Mouse (Mus musculus): ENCODE results near the gene Kat6b. TPM values are rescaled to one million over a fixed set of nuclear protein-coding genes. Genes with fewer than 3 reads are reported as not detected.
"Not testable (repeated sequence)": the region's sequence is repeated elsewhere in the genome, so short reads cannot be mapped to it uniquely, and the experiment has no call there.

Kat6b gene
- polyA plus RNA-seq, 1 experiment from 2014 or later = 18.5 TPM

DNA sequence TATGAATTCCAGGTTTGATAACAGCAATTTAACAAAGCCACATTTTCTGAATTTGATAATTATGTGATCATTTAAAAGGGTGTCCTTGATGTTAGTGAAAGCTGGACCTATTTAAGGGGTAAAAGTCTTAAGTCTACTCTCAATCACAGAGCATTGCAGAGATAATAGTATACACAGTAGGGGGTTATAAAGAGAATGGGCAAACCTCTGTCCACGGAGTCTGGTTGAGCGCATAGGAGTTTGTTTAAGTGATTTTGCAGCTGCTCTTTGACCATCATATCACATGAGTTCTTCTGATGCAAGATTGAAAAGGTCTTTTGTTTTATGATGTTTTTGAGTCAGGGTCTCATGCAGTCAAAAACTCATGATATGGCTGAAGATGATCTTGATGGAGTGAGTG is 3.0 kb downstream of the Kat6b start:
- H3K4me2 ChIP-seq (ENCODE audit: low read length) = no peak overlapping the region
- H3K9me3 ChIP-seq (ENCODE audit: control insufficient read depth, low read length) = no peaks in the 10 kb centered on the region
- 83% methylated on average over 2 of the region's 2 CpGs for WGBS
- H3K36me3 ChIP-seq (ENCODE audit: control insufficient read depth, insufficient read depth, low read length) = no peaks in the 10 kb centered on the region
- no peak overlapping the region for H3K9ac ChIP-seq (ENCODE audit: low read length)
- H3K4me1 ChIP-seq (ENCODE audit: control insufficient read depth in 2 of 2, insufficient read depth in 2 of 2, low read length in 2 of 2) = no peaks in the 10 kb centered on the region
- no peaks in the 10 kb centered on the region for H3K27me3 ChIP-seq (ENCODE audit: control insufficient read depth, insufficient read depth, low read length)
- H3K4me3 ChIP-seq (ENCODE audit: control insufficient read depth in 1 of 2, insufficient read depth in 1 of 2, low read depth in 1 of 2, low read length in 2 of 2) = no peak overlapping the region
- no peak for ATAC-seq (ENCODE audit: insufficient number of reproducible peaks, insufficient read depth, low FRiP score, low read depth)
- H3K27ac ChIP-seq (replicated peaks in 1 of 2; ENCODE audit: control insufficient read depth in 1 of 2, insufficient read depth in 1 of 2, low read depth in 2 of 2, low read length in 2 of 2) = no peak overlapping the region

DNA sequence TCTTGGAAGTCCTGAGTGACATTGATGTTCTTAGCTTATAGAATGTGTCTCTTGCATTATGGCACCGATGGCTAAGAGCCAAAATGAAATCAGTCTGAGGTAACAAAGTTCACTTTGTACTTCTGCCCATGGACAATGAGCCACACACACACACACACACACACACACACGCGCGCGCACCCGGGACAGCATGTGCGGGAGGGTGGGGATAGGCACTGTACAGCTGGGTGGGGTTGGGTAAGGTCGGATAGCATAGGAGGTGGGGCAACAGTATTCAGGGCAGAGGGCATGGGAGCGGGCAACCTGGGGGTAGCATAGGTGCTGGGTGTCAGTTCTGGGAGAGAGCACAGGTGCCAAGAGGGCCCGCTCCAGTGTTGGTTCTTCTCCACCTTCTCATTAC is 3.5 kb downstream of the Kat6b start:
- 92% methylated on average over 10 of the region's 10 CpGs for WGBS
- no peak overlapping the region for H3K27ac ChIP-seq (replicated peaks in 1 of 2; ENCODE audit: control insufficient read depth in 1 of 2, insufficient read depth in 1 of 2, low read depth in 2 of 2, low read length in 2 of 2)
- no peaks in the 10 kb centered on the region for H3K4me1 ChIP-seq (ENCODE audit: control insufficient read depth in 2 of 2, insufficient read depth in 2 of 2, low read length in 2 of 2)
- H3K9ac ChIP-seq (ENCODE audit: low read length) = no peak overlapping the region
- no peak overlapping the region for H3K4me3 ChIP-seq (ENCODE audit: control insufficient read depth in 1 of 2, insufficient read depth in 1 of 2, low read depth in 1 of 2, low read length in 2 of 2)
- H3K27me3 ChIP-seq (ENCODE audit: control insufficient read depth, insufficient read depth, low read length) = no peaks in the 10 kb centered on the region
- no peak overlapping the region for H3K4me2 ChIP-seq (ENCODE audit: low read length)
- ATAC-seq (ENCODE audit: insufficient number of reproducible peaks, insufficient read depth, low FRiP score, low read depth) = no peak
- H3K9me3 ChIP-seq (ENCODE audit: control insufficient read depth, low read length) = no peaks in the 10 kb centered on the region
- H3K36me3 ChIP-seq (ENCODE audit: control insufficient read depth, insufficient read depth, low read length) = no peaks in the 10 kb centered on the region

DNA sequence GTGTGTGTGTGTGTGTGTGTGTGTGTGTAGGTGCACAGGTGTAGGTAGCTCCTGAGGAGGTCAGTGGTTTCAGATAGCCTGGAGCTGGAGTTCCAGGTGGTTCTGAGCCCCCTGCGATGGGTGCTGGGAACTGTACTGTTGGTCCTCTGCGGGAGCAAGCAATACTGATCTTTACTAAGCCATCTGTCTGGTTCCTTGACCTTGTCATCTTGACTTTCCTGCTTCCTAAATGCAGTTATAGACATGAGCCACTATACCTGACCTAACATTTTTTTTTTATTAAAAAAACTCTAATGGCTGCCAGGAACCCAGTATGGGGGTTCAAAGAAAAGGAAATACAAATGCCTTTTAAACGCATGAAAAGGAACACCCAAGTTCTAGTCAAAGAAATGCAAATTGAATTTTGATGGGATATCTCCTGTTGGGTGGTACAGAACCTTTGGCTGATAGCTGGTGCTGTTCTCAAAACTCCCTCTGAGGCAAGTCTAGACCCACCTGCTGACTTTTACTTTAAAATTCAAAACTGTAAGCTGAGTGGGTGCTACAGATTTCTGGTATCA is 4.8 kb downstream of the Kat6b start:
- Histone ChIP-seq H3K27me3 (ENCODE audit: control insufficient read depth, insufficient read depth, low read length) (no peaks in the 10 kb centered on the region), H3K4me2 (ENCODE audit: low read length) (no peak overlapping the region), H3K27ac (replicated peaks in 1 of 2; ENCODE audit: control insufficient read depth in 1 of 2, insufficient read depth in 1 of 2, low read depth in 2 of 2, low read length in 2 of 2) (no peak overlapping the region), H3K9ac (ENCODE audit: low read length) (no peak overlapping the region), H3K4me1 (ENCODE audit: control insufficient read depth in 2 of 2, insufficient read depth in 2 of 2, low read length in 2 of 2) (peaks cover 0 to 3% of the 10 kb centered on the region in 2 experiments; a peak in 1 of 4 replicates), H3K9me3 (ENCODE audit: control insufficient read depth, low read length) (no peaks in the 10 kb centered on the region), H3K36me3 (ENCODE audit: control insufficient read depth, insufficient read depth, low read length) (no peaks in the 10 kb centered on the region), H3K4me3 (ENCODE audit: control insufficient read depth in 1 of 2, insufficient read depth in 1 of 2, low read depth in 1 of 2, low read length in 2 of 2) (no peak overlapping the region)
- 90% methylated on average over 3 of the region's 3 CpGs for WGBS
- ATAC-seq (ENCODE audit: insufficient number of reproducible peaks, insufficient read depth, low FRiP score, low read depth) = no peak

DNA sequence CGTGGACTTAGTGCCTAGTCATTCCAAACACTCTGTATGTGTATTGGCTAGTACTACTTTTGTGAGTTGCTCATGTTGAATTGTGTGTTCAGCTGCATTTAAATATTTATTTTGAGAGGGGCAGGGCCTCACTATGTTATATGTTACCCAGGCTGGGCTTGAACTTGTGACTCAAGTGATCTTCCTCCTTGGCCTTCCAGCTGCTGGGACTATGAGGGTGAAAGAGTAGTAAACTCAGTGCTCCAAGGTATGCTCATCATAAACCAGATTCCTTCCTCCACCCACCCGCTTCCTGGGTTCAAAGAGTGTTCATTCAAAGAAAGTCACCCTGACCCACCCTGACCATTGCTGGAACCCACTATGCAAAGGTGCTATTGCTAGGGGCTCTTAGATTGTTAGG is 5.9 kb downstream of the Kat6b start:
- not testable (repeated sequence) for H3K4me1 ChIP-seq (ENCODE audit: control insufficient read depth in 2 of 2, insufficient read depth in 2 of 2, low read length in 2 of 2); H3K9me3 ChIP-seq (ENCODE audit: control insufficient read depth, low read length); H3K36me3 ChIP-seq (ENCODE audit: control insufficient read depth, insufficient read depth, low read length); H3K27ac ChIP-seq (replicated peaks in 1 of 2; ENCODE audit: control insufficient read depth in 1 of 2, insufficient read depth in 1 of 2, low read depth in 2 of 2, low read length in 2 of 2); H3K27me3 ChIP-seq (ENCODE audit: control insufficient read depth, insufficient read depth, low read length); H3K4me3 ChIP-seq (ENCODE audit: control insufficient read depth in 1 of 2, insufficient read depth in 1 of 2, low read depth in 1 of 2, low read length in 2 of 2); H3K4me2 ChIP-seq (ENCODE audit: low read length); ATAC-seq (ENCODE audit: insufficient number of reproducible peaks, insufficient read depth, low FRiP score, low read depth); H3K9ac ChIP-seq (ENCODE audit: low read length)
- WGBS = 98% methylated on average over 2 of the region's 2 CpGs

DNA sequence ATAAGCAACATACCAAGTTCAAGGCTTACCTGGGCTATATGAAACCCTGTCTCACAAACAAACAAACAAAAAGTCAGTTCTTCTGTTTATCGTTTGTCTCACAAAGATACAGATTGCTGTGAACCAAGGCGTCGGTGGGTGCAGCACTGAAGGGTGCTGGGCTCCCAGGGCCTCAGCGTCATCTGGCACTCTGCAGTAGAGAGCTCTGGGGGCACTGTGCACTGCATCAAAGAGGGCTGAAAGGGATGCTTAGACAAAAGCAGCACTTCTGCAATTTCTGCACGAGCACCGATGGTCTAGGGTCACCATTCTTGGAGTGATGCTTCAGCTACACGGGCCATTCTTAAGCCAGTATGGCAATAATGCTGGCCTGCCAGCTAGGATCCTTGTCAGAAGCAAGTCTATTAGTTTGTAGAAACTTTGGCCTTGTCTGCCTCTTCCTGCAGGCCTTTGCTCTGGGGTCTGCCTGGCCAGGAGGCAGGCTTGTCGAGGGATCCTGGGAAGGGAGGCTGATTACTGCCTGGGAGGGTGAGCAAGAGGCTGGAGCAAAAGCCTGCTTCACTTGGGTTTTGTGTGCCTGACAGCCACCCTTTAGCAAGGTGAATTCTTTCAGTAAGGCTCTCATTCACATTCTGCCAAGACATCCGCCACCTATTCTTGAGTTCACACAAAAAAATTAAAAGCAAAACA is 7.3 kb downstream of the Kat6b start:
- not testable (repeated sequence) for H3K4me3 ChIP-seq (ENCODE audit: control insufficient read depth in 1 of 2, insufficient read depth in 1 of 2, low read depth in 1 of 2, low read length in 2 of 2); H3K9ac ChIP-seq (ENCODE audit: low read length); ATAC-seq (ENCODE audit: insufficient number of reproducible peaks, insufficient read depth, low FRiP score, low read depth); H3K27me3 ChIP-seq (ENCODE audit: control insufficient read depth, insufficient read depth, low read length); H3K27ac ChIP-seq (replicated peaks in 1 of 2; ENCODE audit: control insufficient read depth in 1 of 2, insufficient read depth in 1 of 2, low read depth in 2 of 2, low read length in 2 of 2); H3K4me2 ChIP-seq (ENCODE audit: low read length); H3K4me1 ChIP-seq (ENCODE audit: control insufficient read depth in 2 of 2, insufficient read depth in 2 of 2, low read length in 2 of 2); H3K36me3 ChIP-seq (ENCODE audit: control insufficient read depth, insufficient read depth, low read length); H3K9me3 ChIP-seq (ENCODE audit: control insufficient read depth, low read length)
- 83% methylated on average over 8 of the region's 9 CpGs for WGBS

GRCm38 (mm10) chr14:21489116-21489485 is 7.9 kb downstream of the Kat6b start:
- H3K4me2 ChIP-seq (ENCODE audit: low read length) = no peak overlapping the region
- no peak overlapping the region for H3K27ac ChIP-seq (replicated peaks in 1 of 2; ENCODE audit: control insufficient read depth in 1 of 2, insufficient read depth in 1 of 2, low read depth in 2 of 2, low read length in 2 of 2)
- no peaks in the 10 kb centered on the region for H3K36me3 ChIP-seq (ENCODE audit: control insufficient read depth, insufficient read depth, low read length)
- H3K9ac ChIP-seq (ENCODE audit: low read length) = no peak overlapping the region
- H3K4me1 ChIP-seq (ENCODE audit: control insufficient read depth in 2 of 2, insufficient read depth in 2 of 2, low read length in 2 of 2) = peaks cover 0 to 3% of the 10 kb centered on the region in 2 experiments; a peak in 1 of 4 replicates
- no peak overlapping the region for H3K4me3 ChIP-seq (ENCODE audit: control insufficient read depth in 1 of 2, insufficient read depth in 1 of 2, low read depth in 1 of 2, low read length in 2 of 2)
- H3K27me3 ChIP-seq (ENCODE audit: control insufficient read depth, insufficient read depth, low read length) = no peaks in the 10 kb centered on the region
- 82% methylated on average over 3 of the region's 3 CpGs for WGBS
- no peak for ATAC-seq (ENCODE audit: insufficient number of reproducible peaks, insufficient read depth, low FRiP score, low read depth)
- H3K9me3 ChIP-seq (ENCODE audit: control insufficient read depth, low read length) = no peaks in the 10 kb centered on the region

GRCm38 (mm10) chr14:21490141-21490540 is 8.9 kb downstream of the Kat6b start:
- ATAC-seq (ENCODE audit: insufficient number of reproducible peaks, insufficient read depth, low FRiP score, low read depth) = no peak
- H3K9ac ChIP-seq (ENCODE audit: low read length) = no peak overlapping the region
- WGBS = 69% methylated on average over 4 of the region's 4 CpGs
- H3K27me3 ChIP-seq (ENCODE audit: control insufficient read depth, insufficient read depth, low read length) = no peaks in the 10 kb centered on the region
- H3K36me3 ChIP-seq (ENCODE audit: control insufficient read depth, insufficient read depth, low read length) = no peaks in the 10 kb centered on the region
- no peak overlapping the region for H3K4me2 ChIP-seq (ENCODE audit: low read length)
- no peak overlapping the region for H3K4me3 ChIP-seq (ENCODE audit: control insufficient read depth in 1 of 2, insufficient read depth in 1 of 2, low read depth in 1 of 2, low read length in 2 of 2)
- H3K4me1 ChIP-seq (ENCODE audit: control insufficient read depth in 2 of 2, insufficient read depth in 2 of 2, low read length in 2 of 2) = peaks cover 0 to 3% of the 10 kb centered on the region in 2 experiments; a peak in 1 of 4 replicates
- no peaks in the 10 kb centered on the region for H3K9me3 ChIP-seq (ENCODE audit: control insufficient read depth, low read length)
- no peak overlapping the region for H3K27ac ChIP-seq (replicated peaks in 1 of 2; ENCODE audit: control insufficient read depth in 1 of 2, insufficient read depth in 1 of 2, low read depth in 2 of 2, low read length in 2 of 2)

All from heart, embryonic 14.5 days (tissue).